Mouse (Mus musculus) cortical plate, adult 2 months (tissue): ENCODE results near the gene Helz2. TPM values are rescaled to one million over a fixed set of nuclear protein-coding genes. Genes with fewer than 3 reads are reported as not detected.
"Not testable (repeated sequence)": the region's sequence is repeated elsewhere in the genome, so short reads cannot be mapped to it uniquely, and the experiment has no call there.

ENCODE experiments used
- H3K27ac ChIP-seq: fragments of 200-500 bp; 2 replicates; pipeline ENCODE4 v1.5.1; 2012; ENCODE audit warnings: low read length, control low read depth, inconsistent platforms; ENCODE audit not compliant: insufficient read depth
- H3K4me1 ChIP-seq: fragments of 200-500 bp; 2 replicates; pipeline ENCODE4 v1.6.1; 2011; ENCODE audit warnings: low read length; ENCODE audit not compliant: control insufficient read depth, insufficient read depth
- H3K4me3 ChIP-seq: fragments of 200-500 bp; 2 replicates; pipeline ENCODE4 v1.5.1; 2011; ENCODE audit warnings: mild to moderate bottlenecking, low read length, control low read depth; ENCODE audit not compliant: insufficient read depth
- CTCF ChIP-seq: fragments of 200-500 bp; IDR thresholded peaks from 2 replicates; pipeline ENCODE4 v1.5.1; 2011; ENCODE audit warnings: mild to moderate bottlenecking, control low read depth, low read length; ENCODE audit not compliant: insufficient read depth; ENCODE audit errors: extremely low read depth
- POLR2A ChIP-seq: fragments of 200-500 bp; IDR thresholded peaks from 2 replicates; pipeline ENCODE4 v1.6.1; 2011; ENCODE audit warnings: mild to moderate bottlenecking, low read length, control low read depth; ENCODE audit not compliant: insufficient read depth; ENCODE audit errors: extremely low read depth
- polyA plus RNA-seq: library from polyadenylated mRNA; depleted of rRNA; stranded (reverse); fragments of >200 nt; gene quantifications from 2 replicates; pipeline ENCODE4 v1.2.3, GENCODE M21; 2012; rRNA removed

The Helz2 gene
- 3.4 TPM in 2 replicates for polyA plus RNA-seq

GRCm38 (mm10) chr2:181241602-181242313, at the start of gene Helz2:
Gene Helz2 (minus strand): TSS chr2:181242027.
- Histone ChIP-seq H3K4me3 (0 out of 2 replicates have a peak within 1 kb of the TSS, but pooled peaks have one; percentile 15), H3K27ac (no peak within 1 kb of the TSS), H3K4me1 (no peaks in the 10 kb centered on the region)
- TF ChIP-seq CTCF: no peak
- no peak for TF ChIP-seq POLR2A

GRCm38 (mm10) chr2:181290937-181291336, 49.1 kb upstream of the Helz2 start:
- TF ChIP-seq POLR2A: no peak
- TF ChIP-seq CTCF: no peak
- Histone ChIP-seq H3K4me3 (no peak overlapping the region), H3K4me1 (peaks cover 6% of the 10 kb centered on the region; the same call in 1 of the 2 replicates), H3K27ac (no peak overlapping the region)

- TF ChIP-seq CTCF (no peak), POLR2A (no peak)
- Histone ChIP-seq H3K27ac (no peak overlapping the region), H3K4me1 (peaks cover 6% of the 10 kb centered on the region; the same call in 1 of the 2 replicates), H3K4me3 (no peak overlapping the region)
These were observed 46.9 kb upstream of the Helz2 start for GRCm38 (mm10) chr2:181288691-181289090.

GRCm38 (mm10) chr2:181287958-181288350, 46.1 kb upstream of the Helz2 start, which contains the start of gene Gmeb2:
Gene Gmeb2 (minus strand): TSS chr2:181288035.
- peak; percentile 73; the same call in 1 of the 2 replicates for TF ChIP-seq POLR2A
- H3K4me1 ChIP-seq: not testable (repeated sequence)
- peak within 1 kb of the TSS; percentile 63 for H3K4me3 ChIP-seq
- H3K27ac ChIP-seq: peak within 1 kb of the TSS; percentile 94

GRCm38 (mm10) chr2:181287338-181287957, 45.6 kb upstream of the Helz2 start:
- H3K4me1 ChIP-seq: peaks cover 6% of the 10 kb centered on the region; the same call in 1 of the 2 replicates
- H3K4me3 ChIP-seq: peak overlapping the region; percentile 63
- H3K27ac ChIP-seq: peak overlapping the region; percentile 94
- 0 out of 2 replicates have a peak, but pooled peaks have one; percentile 23 for TF ChIP-seq POLR2A
- no peak for TF ChIP-seq CTCF

GRCm38 (mm10) chr2:181286629-181287337, 45.0 kb upstream of the Helz2 start:
- H3K27ac ChIP-seq: peak overlapping the region; percentile 94
- peak overlapping the region; percentile 63 for H3K4me3 ChIP-seq
- peaks cover 6% of the 10 kb centered on the region; the same call in 1 of the 2 replicates for H3K4me1 ChIP-seq
- TF ChIP-seq CTCF (no peak), POLR2A (no peak)

GRCm38 (mm10) chr2:181279968-181280367, 38.1 kb upstream of the Helz2 start:
- Histone ChIP-seq H3K27ac (no peak overlapping the region), H3K4me3 (no peak overlapping the region), H3K4me1 (no peaks in the 10 kb centered on the region)
- TF ChIP-seq POLR2A (no peak), CTCF (no peak)

GRCm38 (mm10) chr2:181277866-181278265, 36.0 kb upstream of the Helz2 start:
- Histone ChIP-seq H3K27ac (no peak overlapping the region), H3K4me1 (no peaks in the 10 kb centered on the region), H3K4me3 (no peak overlapping the region)
- TF ChIP-seq CTCF (no peak), POLR2A (no peak)

- TF ChIP-seq CTCF: no peak
- no peak for TF ChIP-seq POLR2A
- no peak overlapping the region for H3K4me3 ChIP-seq
These were observed 34.9 kb upstream of the Helz2 start for GRCm38 (mm10) chr2:181276766-181277165.

GRCm38 (mm10) chr2:181274639-181275038, 32.8 kb upstream of the Helz2 start:
- TF ChIP-seq POLR2A: no peak
- TF ChIP-seq CTCF: no peak
- Histone ChIP-seq H3K4me3 (no peak overlapping the region), H3K27ac (no peak overlapping the region), H3K4me1 (no peaks in the 10 kb centered on the region)

More at GRCm38 (mm10) chr2:181276766-181277165, 34.9 kb upstream of the Helz2 start:
- Histone ChIP-seq H3K4me1 (no peaks in the 10 kb centered on the region), H3K27ac (no peak overlapping the region)
